12 mouse cellular contexts compared by ENCODE assay signal in the genomic region with DNA sequence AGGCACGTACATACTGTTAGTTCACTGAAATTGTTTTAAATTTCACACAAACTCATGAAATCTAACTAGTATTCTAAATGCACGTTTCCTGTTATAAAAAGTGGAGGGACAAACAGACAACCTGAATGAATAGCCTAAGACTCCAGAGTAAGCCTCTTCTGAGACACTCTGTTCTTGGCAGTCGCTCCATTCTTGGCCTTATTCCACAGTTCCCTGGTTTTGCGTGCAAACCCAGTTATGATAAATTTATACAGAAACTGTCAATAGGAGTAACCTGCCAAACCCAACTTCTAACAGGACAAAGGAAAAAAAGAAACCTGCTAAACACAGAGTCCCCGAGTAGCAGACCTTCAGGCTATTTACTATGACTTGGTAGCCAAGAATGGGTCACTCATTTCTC. TPM values are rescaled to one million over a fixed set of nuclear protein-coding genes. Genes with fewer than 3 reads are reported as not detected.
A peak's percentile ranks its signal among the peaks of the same experiment; 100 is the strongest.
DNase-seq lines count a peak whose midpoint lies in the region; ATAC-seq and TF ChIP-seq lines count a peak whose summit lies in the region.
"Had no signal": no experiment of that assay in that cellular context is flagged by ENCODE, and none has a peak within 500 bp of the region (broad histone marks: within the 10 kb centered on the region; RNA-seq: fewer than 3 reads in every experiment).

No protein-coding gene starts in this region.

- peaks cover 100% of the 10 kb centered on the region for H3K36me3 ChIP-seq in forebrain, embryonic 10.5 days (replicated peaks)

- no peak for TF ChIP-seq POLR2A in lung, adult 2 months (IDR thresholded peaks at IDR 0.05; ENCODE audit: borderline replicate concordance, extremely low read depth, low read depth, low read length)

- DNase-seq in gastrocnemius, adult 18-20 months (ENCODE audit: low spot score): peak; percentile 60
- DNase-seq in gastrocnemius, postnatal 14 days: no peak
- peak; percentile 15 to 49 for DNase-seq in lung, adult 18-20 months
- DNase-seq in lung, adult 2 months: no peak
- peak; percentile 31 to 42 for DNase-seq in cerebellum, postnatal 14 days
- peak; percentile 42 for DNase-seq in skeletal muscle tissue, adult 2 months (ENCODE audit: low read depth, low spot score)
- DNase-seq in forebrain, embryonic 10.5 days (ENCODE audit: extremely low spot score, low spot score): no peak
- DNase-seq: thymus, adult 2 months had no signal

- intact Hi-C loops in gastrocnemius, postnatal 14 days (cut with DNase I; ENCODE audit: low total_unique reads): no loop called here

- peaks cover 10% of the 10 kb centered on the region for H3K4me1 ChIP-seq in lung, adult 2 months (ENCODE audit: control insufficient read depth, insufficient read depth, low read length)
- no peaks in the 10 kb centered on the region for H3K4me1 ChIP-seq in forebrain, embryonic 10.5 days
- H3K4me1 ChIP-seq: forebrain, embryonic 13.5 days had no signal

- no peaks in the 10 kb centered on the region for H3K9me3 ChIP-seq in forebrain, embryonic 10.5 days
- H3K9me3 ChIP-seq: forebrain, embryonic 13.5 days; limb, embryonic 12.5 days had no signal

- WGBS in lung, adult 2 months: 33% methylated on average over 5 of the region's 5 CpGs
- WGBS in forebrain, embryonic 10.5 days: 95% methylated on average over 5 of the region's 5 CpGs

- no peak for ATAC-seq in megakaryocyte progenitor cell, adult 5-6 weeks (replicated peaks; ENCODE audit: poor library complexity)
- ATAC-seq: forebrain, embryonic 13.5 days had no signal

- no peak overlapping the region for H3K4me3 ChIP-seq in lung, adult 2 months (replicated peaks; ENCODE audit: extremely low read depth, low read depth, low read length)
- no peak overlapping the region for H3K4me3 ChIP-seq in forebrain, embryonic 10.5 days
- H3K4me3 ChIP-seq: forebrain, embryonic 13.5 days; limb, embryonic 12.5 days had no signal

- no peaks in the 10 kb centered on the region for H3K27me3 ChIP-seq in forebrain, embryonic 10.5 days (ENCODE audit: poor library complexity, severe bottlenecking)
- H3K27me3 ChIP-seq: forebrain, embryonic 13.5 days; limb, embryonic 12.5 days had no signal

- no peak overlapping the region for H3K27ac ChIP-seq in forebrain, embryonic 10.5 days
- H3K27ac ChIP-seq: forebrain, embryonic 13.5 days; kidney, postnatal 0 days; limb, embryonic 12.5 days had no signal

- no peak for TF ChIP-seq CTCF in lung, adult 2 months (IDR thresholded peaks at IDR 0.05; ENCODE audit: insufficient read depth, low read length)

RNA-seq across cellular contexts. Expression of a gene that starts 10.8 kb away (rescaled TPM):
- total RNA-seq in gastrocnemius, adult 18-20 months (2021): 10 to 100 TPM; 10.2 to 12.5 TPM
- total RNA-seq in gastrocnemius, postnatal 14 days (2021): 10 to 100 TPM; 10.1 to 17.0 TPM
- polyA plus RNA-seq in lung, adult 2 months (2012; rRNA removed): 11.3 and 16.5 TPM in 2 replicates
- 37.7 and 42.3 TPM in 2 replicates for total RNA-seq in megakaryocyte progenitor cell, adult 5-6 weeks (2015)
- total RNA-seq in megakaryocyte progenitor cell, adult 5-6 weeks (2017): 31.8 and 38.7 TPM in 2 replicates
- polyA plus RNA-seq in forebrain, embryonic 10.5 days (2016; fragmentation: Nextera tagmentation; extraction: Ambion mirVana): 76.6 and 79.5 TPM in 2 replicates

Comparison
In these comparisons a context has a peak if more than half of its experiments do, and no peak if none do; other contexts are left out.
1. DNase-seq: peak in gastrocnemius, adult 18-20 months (single experiment), lung, adult 18-20 months (2 of 2), cerebellum, postnatal 14 days (2 of 2) and skeletal muscle tissue, adult 2 months (single experiment); none in gastrocnemius, postnatal 14 days (single experiment), lung, adult 2 months (single experiment) and forebrain, embryonic 10.5 days (single experiment).